Mouse (Mus musculus): ENCODE results near the gene Map1a. TPM values are rescaled to one million over a fixed set of nuclear protein-coding genes. Genes with fewer than 3 reads are reported as not detected.

Gene Map1a
- 0.06 and 0.11 TPM in 2 replicates for total RNA-seq (2023)

GRCm38 (mm10) chr2:121288901-121289729, at the start of gene Map1a:
TSS of gene Map1a (plus strand) at chr2:121289600.

GRCm38 (mm10) chr2:121271236-121271927, 18.0 kb upstream of the Map1a start, which contains the start of gene Trp53bp1:
TSS of gene Trp53bp1 (minus strand) at chr2:121271407.

GRCm38 (mm10) chr2:121354820-121355592, 65.6 kb downstream of the Map1a start, which contains the start of gene Ppip5k1:
TSS of gene Ppip5k1 (minus strand) at chr2:121355396.

GRCm38 (mm10) chr2:121357494-121357893, 68.1 kb downstream of the Map1a start, which contains the start of gene Ckmt1:
TSS of gene Ckmt1 (plus strand) at chr2:121357714.

Other genes starting within 250 kb of the Map1a start
- gene Tgm5, start 203.8 kb upstream of the Map1a start, total RNA-seq (2023) = not detected in 2 replicates
- not detected in 2 replicates for gene Tgm7, start 179.8 kb upstream of the Map1a start, total RNA-seq (2023)
- 2.3 and 2.4 TPM in 2 replicates for gene Adal, start 149.2 kb upstream of the Map1a start, total RNA-seq (2023)
- 4.1 and 7.0 TPM in 2 replicates for gene Lcmt2, start 148.9 kb upstream of the Map1a start, total RNA-seq (2023)
- 29.3 and 37.9 TPM in 2 replicates for gene Tubgcp4, start 118.9 kb upstream of the Map1a start, total RNA-seq (2023)
- gene Zscan29, start 118.5 kb upstream of the Map1a start, total RNA-seq (2023) = 43.5 and 43.8 TPM in 2 replicates
- 31.7 and 41.2 TPM in 2 replicates for gene Trp53bp1, start 18.2 kb upstream of the Map1a start, total RNA-seq (2023)
- 12.3 and 12.7 TPM in 2 replicates for gene Ppip5k1, start 65.8 kb downstream of the Map1a start, total RNA-seq (2023)
- not detected in 2 replicates for gene Ckmt1, start 68.1 kb downstream of the Map1a start, total RNA-seq (2023)
- 0.13 and 0.23 TPM in 2 replicates for gene Strc, start 97.6 kb downstream of the Map1a start, total RNA-seq (2023)
- gene Pdia3, start 124.2 kb downstream of the Map1a start, total RNA-seq (2023) = 145 and 153 TPM in 2 replicates
- 0.48 and 2.4 TPM in 2 replicates for gene Catsper2, start 124.2 kb downstream of the Map1a start, total RNA-seq (2023)
- gene Ell3, start 154.7 kb downstream of the Map1a start, total RNA-seq (2023) = not detected in 2 replicates
- gene Serf2, start 159.6 kb downstream of the Map1a start, total RNA-seq (2023) = 261 and 363 TPM in 2 replicates
- gene Hypk, start 163.7 kb downstream of the Map1a start, total RNA-seq (2023) = 25.7 and 30.2 TPM in 2 replicates
- gene Serinc4, start 167.2 kb downstream of the Map1a start, total RNA-seq (2023) = not detected in 2 replicates
- 38.0 and 38.4 TPM in 2 replicates for gene Mfap1b, start 184.5 kb downstream of the Map1a start, total RNA-seq (2023)
- 38.0 and 44.8 TPM in 2 replicates for gene Mfap1a, start 217.1 kb downstream of the Map1a start, total RNA-seq (2023)
- gene Wdr76, start 217.1 kb downstream of the Map1a start, total RNA-seq (2023) = 12.0 and 18.0 TPM in 2 replicates

All from neutrophil, adult 65 days (primary cell).